In genomic region chr16:87665246-87665645, GRCm38 (mm10) we compare ENCODE assay signal across 1 mouse cellular context.
TF ChIP-seq lines count a peak whose summit lies in the region.

No protein-coding gene starts in this region.

TF ChIP-seq in CH12.LX, 34 proteins besides CTCF, POLR2A, EP300 and RAD21 (continued from another document):
- TF ChIP-seq BHLHE40 (IDR thresholded peaks at IDR 0.05; ENCODE audit: low read depth, low read length) (peak; percentile 96), MAFK (IDR thresholded peaks at IDR 0.05; ENCODE audit: insufficient replicate concordance, low read length) (peak; percentile 99), SIN3A (IDR thresholded peaks at IDR 0.05; ENCODE audit: low read length) (peak; percentile 73), MAX (IDR thresholded peaks at IDR 0.05; ENCODE audit: low read length) (peak; percentile 51; the same call in 1 of the 2 replicates), MXI1 (IDR thresholded peaks at IDR 0.05; ENCODE audit: low read depth, low read length) (0 out of 2 replicates have a peak, but pooled peaks have one; percentile 8), CHD1 (IDR thresholded peaks at IDR 0.05; ENCODE audit: low read depth, low read length) (no peak), NELFE (IDR thresholded peaks at IDR 0.05; ENCODE audit: low read depth, low read length) (no peak), UBTF (IDR thresholded peaks at IDR 0.05; ENCODE audit: low read depth, low read length) (no peak), MYC (IDR thresholded peaks at IDR 0.05; ENCODE audit: low read depth, low read length) (peak; percentile 89), E2F4 (IDR thresholded peaks at IDR 0.05; ENCODE audit: insufficient replicate concordance, low read depth, low read length) (0 out of 2 replicates have a peak, but pooled peaks have one; percentile 37), MAZ (IDR thresholded peaks at IDR 0.05; ENCODE audit: low read depth, low read length) (peak; percentile 15; the same call in 1 of the 2 replicates), SMC3 (IDR thresholded peaks at IDR 0.05; ENCODE audit: low read depth, low read length) (0 out of 2 replicates have a peak, but pooled peaks have one; percentile 13), ZKSCAN1 (IDR thresholded peaks at IDR 0.05; ENCODE audit: borderline replicate concordance, low read depth, low read length) (no peak)
